Mouse (Mus musculus) hindbrain, embryonic 12.5 days (tissue): ENCODE data around the gene Cst3. TPM values are rescaled to one million over a fixed set of nuclear protein-coding genes. Genes with fewer than 3 reads are reported as not detected.
A peak's percentile ranks its signal among the peaks of the same experiment; 100 is the strongest.

ENCODE experiments used
- ATAC-seq: fragments of 200-750 bp; cut with Nextera tagmentation; 2 replicates; pipeline ENCODE4 v1.8.0; 2017; ENCODE audit warnings: moderate TSS enrichment; ENCODE audit not compliant: low FRiP score
- H3K27ac ChIP-seq: fragments of 300-500 bp; sonication (generic); 2 replicates; pipeline ENCODE4 v1.5.1; 2016; ENCODE audit warnings: mild to moderate bottlenecking
- H3K27me3 ChIP-seq: fragments of 300-500 bp; sonication (generic); 2 replicates; pipeline ENCODE4 v1.6.1; 2016; ENCODE audit warnings: mild to moderate bottlenecking
- H3K36me3 ChIP-seq: fragments of 300-500 bp; sonication (generic); 2 replicates; pipeline ENCODE4 v1.6.1; 2016; ENCODE audit warnings: mild to moderate bottlenecking
- H3K4me1 ChIP-seq: fragments of 300-500 bp; sonication (generic); 2 replicates; pipeline ENCODE4 v1.6.1; 2016
- H3K4me2 ChIP-seq: fragments of 300-500 bp; sonication (generic); replicated peaks from 2 replicates; pipeline ENCODE4 v1.6.1; 2016; ENCODE audit warnings: mild to moderate bottlenecking
- H3K4me3 ChIP-seq: fragments of 300-500 bp; sonication (generic); 2 replicates; pipeline ENCODE4 v1.5.1; 2016; ENCODE audit warnings: mild to moderate bottlenecking
- H3K9ac ChIP-seq: fragments of 300-500 bp; sonication (generic); 2 replicates; pipeline ENCODE4 v1.6.1; 2016; ENCODE audit warnings: mild to moderate bottlenecking, moderate library complexity
- H3K9me3 ChIP-seq: fragments of 300-500 bp; sonication (generic); replicated peaks from 2 replicates; pipeline ENCODE4 v1.6.1; 2016; ENCODE audit warnings: mild to moderate bottlenecking
- WGBS: fragments of 180-500 bp; shearing (Covaris S2); methylation state at CpG from one replicate; pipeline ENCODE4 v1.1.7; 2016; 5-methylcytosine and 5-hydroxymethylcytosine counted together
- polyA plus RNA-seq: library from polyadenylated mRNA; unstranded; fragments of >200 nt; fragmentation: Nextera tagmentation; extraction: Ambion mirVana; gene quantifications from 2 replicates; pipeline ENCODE4 v1.2.1, GENCODE M21; 2016

The Cst3 gene
- polyA plus RNA-seq, result 339 and 373 TPM in 2 replicates

DNA sequence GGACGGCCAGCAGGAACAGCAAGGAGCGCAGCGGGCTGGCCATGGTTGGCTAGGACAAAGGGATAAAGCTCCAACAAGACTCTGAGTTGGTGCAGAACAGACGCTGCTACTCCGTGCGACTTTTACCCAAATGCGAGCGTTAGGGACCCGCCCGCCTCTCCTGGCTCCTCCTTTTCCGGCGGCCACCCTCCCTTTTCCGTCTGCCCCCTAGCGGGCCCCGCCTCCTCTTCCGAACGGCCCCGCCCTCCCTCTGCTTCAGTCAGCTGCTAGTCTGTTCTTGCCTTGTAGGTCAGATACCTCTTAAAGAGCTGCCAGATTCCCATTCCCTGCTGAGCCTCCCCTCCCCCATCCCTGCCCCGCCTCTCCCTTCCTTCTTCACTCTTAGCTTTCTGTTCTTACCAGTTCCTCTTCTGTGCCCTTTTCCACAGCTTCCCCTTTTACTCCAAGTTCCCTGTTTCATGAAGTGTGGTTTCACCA, at the start of gene Cst3:
Cst3 (minus strand) TSS at position 358 of the 477 bp plus-strand sequence.
- Histone ChIP-seq H3K4me2 (peak within 1 kb of the TSS; percentile 68), H3K27me3 (no peaks in the 10 kb centered on the region), H3K4me1 (peaks cover 29% of the 10 kb centered on the region), H3K4me3 (peak within 1 kb of the TSS; percentile 70), H3K36me3 (peaks cover 25% of the 10 kb centered on the region), H3K9me3 (no peaks in the 10 kb centered on the region), H3K9ac (peak within 1 kb of the TSS; percentile 82), H3K27ac (peak within 1 kb of the TSS; percentile 84)
- WGBS, result under 1% methylated on average over 19 of the region's 19 CpGs
- peak; percentile 95 for ATAC-seq

DNA sequence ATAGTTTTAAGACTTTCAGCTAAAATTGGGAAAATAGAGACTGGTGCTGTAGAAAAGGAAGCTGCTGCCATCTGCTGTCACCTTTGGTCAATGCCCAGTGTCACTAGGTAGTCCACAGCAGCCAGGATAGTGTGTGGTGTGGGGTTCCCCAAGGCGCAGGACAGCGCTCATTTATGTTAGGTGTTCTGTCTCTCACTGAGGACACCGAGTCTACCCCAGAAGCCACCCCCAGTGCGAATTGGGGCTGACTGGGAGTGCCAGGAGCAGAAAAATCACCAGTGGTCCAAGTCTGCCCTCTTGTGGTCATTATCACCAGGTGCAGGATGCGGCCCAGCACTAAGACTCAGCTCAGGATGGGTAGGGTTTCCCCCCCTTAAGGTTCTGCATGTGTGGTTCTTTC, 26.8 kb upstream of the Cst3 start:
- no peak overlapping the region for H3K27ac ChIP-seq
- no peak overlapping the region for H3K4me2 ChIP-seq
- no peaks in the 10 kb centered on the region for H3K27me3 ChIP-seq
- no peaks in the 10 kb centered on the region for H3K9me3 ChIP-seq
- no peak overlapping the region for H3K4me3 ChIP-seq
- no peaks in the 10 kb centered on the region for H3K36me3 ChIP-seq
- H3K4me1 ChIP-seq, result no peaks in the 10 kb centered on the region
- peak; percentile 87 for ATAC-seq
- 12% methylated on average over 5 of the region's 5 CpGs for WGBS
- no peak overlapping the region for H3K9ac ChIP-seq

DNA sequence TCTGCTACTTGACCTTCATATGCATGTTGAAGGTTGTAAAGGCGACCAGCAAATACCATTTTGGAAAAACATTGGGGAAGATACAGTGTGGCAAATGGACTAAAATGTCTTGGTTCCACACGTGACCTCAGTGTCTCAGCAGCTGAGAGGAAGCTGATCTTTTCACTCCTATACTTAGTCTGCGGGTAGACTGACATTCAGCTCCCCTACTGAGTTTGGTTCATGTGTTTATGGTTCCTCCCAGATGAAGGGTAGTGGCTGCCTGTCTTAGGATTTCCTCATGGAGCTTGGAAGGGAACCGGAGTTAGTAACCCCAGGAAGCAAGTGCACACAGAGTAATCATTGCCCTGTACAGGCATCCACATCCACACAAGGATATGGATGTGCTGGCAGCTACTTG, 24.8 kb upstream of the Cst3 start:
- H3K36me3 ChIP-seq, result no peaks in the 10 kb centered on the region
- H3K9me3 ChIP-seq, result no peaks in the 10 kb centered on the region
- no peak overlapping the region for H3K9ac ChIP-seq
- H3K27ac ChIP-seq, result no peak overlapping the region
- H3K4me2 ChIP-seq, result no peak overlapping the region
- WGBS, result 61% methylated on average over 4 of the region's 4 CpGs
- H3K4me1 ChIP-seq, result no peaks in the 10 kb centered on the region
- no peak overlapping the region for H3K4me3 ChIP-seq
- H3K27me3 ChIP-seq, result no peaks in the 10 kb centered on the region
- no peak for ATAC-seq

DNA sequence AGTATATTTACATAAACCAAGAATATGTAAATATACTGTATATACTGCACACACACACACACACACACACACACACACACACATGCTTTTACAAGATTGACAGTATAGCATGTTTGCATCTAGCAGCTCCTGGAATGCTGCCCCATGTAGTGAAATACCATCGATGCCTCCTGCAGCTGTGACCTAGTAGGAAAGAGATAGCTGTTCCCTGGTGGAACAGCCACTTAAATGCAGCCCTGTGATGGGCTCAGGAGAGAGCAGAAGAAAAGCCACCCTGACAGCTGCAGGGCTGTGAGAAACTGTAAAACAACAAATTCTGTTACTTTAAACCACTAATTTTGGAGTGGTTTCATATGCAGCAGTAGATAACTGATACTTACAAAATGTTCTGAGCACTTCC, 20.7 kb upstream of the Cst3 start:
- H3K9ac ChIP-seq, result no peak overlapping the region
- H3K27me3 ChIP-seq, result no peaks in the 10 kb centered on the region
- no peaks in the 10 kb centered on the region for H3K4me1 ChIP-seq
- 72% methylated on average over 1 of the region's 1 CpGs for WGBS
- H3K36me3 ChIP-seq, result no peaks in the 10 kb centered on the region
- H3K27ac ChIP-seq, result no peak overlapping the region
- H3K4me3 ChIP-seq, result no peak overlapping the region
- no peaks in the 10 kb centered on the region for H3K9me3 ChIP-seq
- no peak overlapping the region for H3K4me2 ChIP-seq
- ATAC-seq, result no peak

DNA sequence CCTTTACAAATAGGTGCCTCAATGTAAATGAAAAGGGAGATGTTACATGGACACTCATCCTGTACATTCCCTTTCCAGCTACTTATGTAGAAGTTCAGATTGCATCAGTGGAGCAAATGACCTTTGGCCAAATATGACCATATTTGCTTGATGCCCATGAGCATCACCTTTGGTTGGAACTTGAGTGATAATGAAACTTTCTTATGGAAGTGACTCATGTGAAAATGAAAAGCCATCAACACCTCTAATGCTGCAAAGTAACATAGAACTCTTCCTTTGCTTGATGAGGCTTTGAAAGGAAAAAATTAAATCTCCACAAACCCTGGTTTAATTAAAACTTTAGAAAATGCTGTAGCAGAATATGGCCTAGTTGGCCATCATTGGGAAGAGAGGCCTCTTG, 17.6 kb upstream of the Cst3 start:
- Histone ChIP-seq H3K36me3 (no peaks in the 10 kb centered on the region), H3K27me3 (no peaks in the 10 kb centered on the region), H3K9ac (no peak overlapping the region), H3K4me3 (no peak overlapping the region), H3K9me3 (no peaks in the 10 kb centered on the region), H3K27ac (no peak overlapping the region), H3K4me2 (no peak overlapping the region), H3K4me1 (peaks cover 8% of the 10 kb centered on the region; the same call in 1 of the 2 replicates)
- ATAC-seq, result no peak

DNA sequence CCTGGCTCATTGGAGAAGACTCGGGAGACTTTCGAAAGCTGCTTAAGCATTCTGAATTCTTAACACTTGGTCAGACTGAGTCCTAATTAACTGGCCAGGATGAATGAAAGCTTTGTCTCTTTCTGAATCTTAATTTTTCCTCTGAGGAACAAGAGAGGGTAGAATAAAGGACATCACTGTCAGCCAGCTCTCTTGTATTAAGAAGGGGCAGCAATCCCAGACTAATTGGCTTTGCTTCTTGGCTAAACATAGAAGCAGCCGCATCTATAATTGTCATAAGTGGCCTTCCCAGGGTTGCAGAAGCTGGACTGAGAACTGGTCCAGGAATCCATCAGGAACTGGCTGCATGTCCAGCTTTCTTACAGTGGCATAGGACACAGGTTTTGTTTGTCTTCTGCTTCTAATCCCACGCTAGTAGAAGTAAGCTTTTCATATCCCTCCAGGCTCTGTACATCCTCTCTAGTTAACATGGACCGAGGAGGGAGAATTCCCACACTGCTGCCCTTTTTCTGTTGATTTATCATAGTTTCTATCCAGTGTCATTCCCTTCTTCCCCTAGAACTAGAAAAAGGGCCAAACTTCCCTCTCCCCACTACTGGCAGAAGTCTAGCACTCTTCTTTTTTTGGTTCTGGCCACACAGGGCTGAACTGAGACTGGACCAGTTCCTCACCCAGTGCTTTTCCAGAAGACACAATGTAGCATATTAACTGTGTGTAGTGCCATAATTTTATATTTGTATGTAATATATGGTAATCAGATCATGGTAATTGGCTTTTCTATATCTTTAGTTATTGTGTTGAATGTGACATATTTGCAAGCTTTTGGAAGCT, 14.7 kb upstream of the Cst3 start:
- Histone ChIP-seq H3K27me3 (no peaks in the 10 kb centered on the region), H3K36me3 (no peaks in the 10 kb centered on the region), H3K9me3 (no peaks in the 10 kb centered on the region), H3K9ac (no peak overlapping the region), H3K27ac (peak overlapping the region; percentile 85), H3K4me2 (no peak overlapping the region), H3K4me1 (peaks cover 8% of the 10 kb centered on the region; the same call in 1 of the 2 replicates), H3K4me3 (no peak overlapping the region)
- peak; percentile 94 for ATAC-seq
- WGBS, result 36% methylated on average over 5 of the region's 5 CpGs

DNA sequence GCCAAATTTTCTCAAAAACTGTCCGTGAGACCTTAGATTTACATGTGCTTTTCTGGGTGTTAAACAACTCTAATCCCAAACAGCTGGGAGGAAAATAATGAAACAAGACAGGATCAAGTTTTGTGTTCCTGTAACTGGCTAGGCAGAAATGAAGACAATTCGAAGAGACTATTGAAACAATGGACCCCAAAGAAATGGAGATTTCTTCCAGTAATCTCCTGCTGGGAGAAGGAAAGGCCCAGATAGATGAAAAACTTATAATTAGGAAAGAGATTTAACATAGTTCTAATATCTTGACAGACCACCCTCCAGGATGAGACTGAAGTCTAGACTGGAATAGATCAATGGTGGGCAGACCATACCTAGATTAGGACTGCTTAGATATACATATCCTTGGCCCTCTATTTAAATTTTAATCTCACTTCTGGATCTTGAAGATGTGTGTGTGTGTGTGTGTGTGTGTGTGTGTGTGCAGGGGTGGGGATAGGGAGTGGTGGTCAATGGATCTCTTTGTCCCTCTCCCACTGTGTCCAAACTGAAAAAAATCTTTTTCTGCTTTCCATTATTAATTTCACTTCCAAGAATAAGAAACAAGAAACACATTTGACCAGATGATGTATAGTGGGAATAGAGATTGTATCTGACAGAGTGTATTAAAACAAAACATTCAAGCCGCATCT, 14.0 kb upstream of the Cst3 start:
- Histone ChIP-seq H3K4me3 (no peak overlapping the region), H3K36me3 (no peaks in the 10 kb centered on the region), H3K27me3 (no peaks in the 10 kb centered on the region), H3K9me3 (no peaks in the 10 kb centered on the region), H3K9ac (no peak overlapping the region), H3K4me1 (peaks cover 8% of the 10 kb centered on the region; the same call in 1 of the 2 replicates), H3K27ac (peak overlapping the region; percentile 76), H3K4me2 (no peak overlapping the region)
- ATAC-seq, result peak; percentile 80
- 46% methylated on average over 3 of the region's 3 CpGs for WGBS

DNA sequence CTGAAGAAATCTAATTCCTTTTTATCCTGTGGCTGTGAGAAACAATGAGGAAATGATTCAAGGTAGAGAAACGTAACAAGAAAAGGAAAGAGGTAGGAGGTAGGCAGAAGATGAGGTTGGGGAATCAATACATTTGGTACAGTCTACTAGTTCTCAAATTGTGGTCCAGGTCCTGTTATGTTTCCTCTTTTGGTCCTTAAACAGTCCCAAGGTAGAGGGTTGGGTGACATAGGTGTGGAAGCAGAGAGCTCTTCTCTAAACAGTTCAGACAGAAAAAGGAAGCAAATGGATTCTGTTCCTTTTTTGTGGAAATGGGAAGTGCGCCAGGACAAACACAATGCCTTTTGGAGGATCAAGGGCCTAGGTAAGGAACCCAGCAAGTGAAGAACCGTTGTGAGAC, 13.4 kb upstream of the Cst3 start:
- peaks cover 8% of the 10 kb centered on the region; the same call in 1 of the 2 replicates for H3K4me1 ChIP-seq
- H3K4me2 ChIP-seq, result no peak overlapping the region
- H3K27ac ChIP-seq, result peak overlapping the region; percentile 76
- WGBS, result 80% methylated on average over 3 of the region's 3 CpGs
- no peaks in the 10 kb centered on the region for H3K36me3 ChIP-seq
- no peak overlapping the region for H3K4me3 ChIP-seq
- ATAC-seq, result no peak
- no peak overlapping the region for H3K9ac ChIP-seq
- no peaks in the 10 kb centered on the region for H3K27me3 ChIP-seq
- H3K9me3 ChIP-seq, result no peaks in the 10 kb centered on the region

DNA sequence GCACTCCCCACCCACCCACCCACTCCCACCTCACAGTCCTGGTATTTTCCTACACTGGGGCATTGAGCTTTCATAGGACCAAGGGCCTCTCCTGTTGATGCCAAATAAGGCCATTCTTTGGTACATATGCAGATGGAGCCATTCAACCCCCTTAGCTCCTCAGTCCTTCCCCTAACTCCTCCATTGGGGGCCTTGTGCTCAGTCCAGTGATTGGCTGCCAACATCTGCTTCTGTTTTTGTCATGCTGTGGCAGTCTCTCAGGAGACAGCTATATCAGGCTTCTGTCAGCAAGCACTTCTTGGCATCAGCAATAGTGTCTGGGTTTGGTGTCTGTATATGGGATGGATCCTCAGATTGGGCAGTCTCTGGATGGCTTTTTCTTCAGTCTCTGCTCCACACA, 9.2 kb upstream of the Cst3 start:
- H3K4me2 ChIP-seq, result no peak overlapping the region
- no peak overlapping the region for H3K9ac ChIP-seq
- ATAC-seq, result no peak
- H3K27ac ChIP-seq, result no peak overlapping the region
- H3K9me3 ChIP-seq, result no peaks in the 10 kb centered on the region
- no peaks in the 10 kb centered on the region for H3K36me3 ChIP-seq
- peaks cover 3% of the 10 kb centered on the region; the same call in 1 of the 2 replicates for H3K4me1 ChIP-seq
- H3K4me3 ChIP-seq, result no peak overlapping the region
- no peaks in the 10 kb centered on the region for H3K27me3 ChIP-seq

DNA sequence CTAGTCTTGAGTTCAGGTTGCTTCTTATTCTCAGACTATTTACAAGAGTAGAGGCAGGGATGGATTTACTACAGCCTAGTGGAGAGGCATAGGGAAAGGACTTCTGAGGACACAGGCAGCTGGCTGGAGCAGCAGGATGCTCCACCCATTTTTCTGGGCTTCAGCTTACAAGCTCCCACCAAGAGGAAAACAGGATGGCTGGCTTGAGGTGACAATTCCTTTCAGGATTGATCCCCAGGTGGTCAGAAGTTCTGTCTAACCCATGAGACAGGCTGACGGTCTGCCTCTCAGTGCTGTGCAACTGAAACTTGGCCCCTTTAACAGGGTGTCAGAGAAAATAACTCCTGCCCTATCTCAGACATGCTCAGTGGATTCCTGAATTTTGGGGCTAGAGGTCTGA, 3.7 kb upstream of the Cst3 start:
- Histone ChIP-seq H3K4me1 (peaks cover 9% of the 10 kb centered on the region), H3K27me3 (no peaks in the 10 kb centered on the region), H3K4me2 (no peak overlapping the region), H3K9me3 (no peaks in the 10 kb centered on the region), H3K36me3 (no peaks in the 10 kb centered on the region), H3K27ac (no peak overlapping the region), H3K4me3 (no peak overlapping the region), H3K9ac (no peak overlapping the region)
- no peak for ATAC-seq
- 58% methylated on average over 1 of the region's 1 CpGs for WGBS

DNA sequence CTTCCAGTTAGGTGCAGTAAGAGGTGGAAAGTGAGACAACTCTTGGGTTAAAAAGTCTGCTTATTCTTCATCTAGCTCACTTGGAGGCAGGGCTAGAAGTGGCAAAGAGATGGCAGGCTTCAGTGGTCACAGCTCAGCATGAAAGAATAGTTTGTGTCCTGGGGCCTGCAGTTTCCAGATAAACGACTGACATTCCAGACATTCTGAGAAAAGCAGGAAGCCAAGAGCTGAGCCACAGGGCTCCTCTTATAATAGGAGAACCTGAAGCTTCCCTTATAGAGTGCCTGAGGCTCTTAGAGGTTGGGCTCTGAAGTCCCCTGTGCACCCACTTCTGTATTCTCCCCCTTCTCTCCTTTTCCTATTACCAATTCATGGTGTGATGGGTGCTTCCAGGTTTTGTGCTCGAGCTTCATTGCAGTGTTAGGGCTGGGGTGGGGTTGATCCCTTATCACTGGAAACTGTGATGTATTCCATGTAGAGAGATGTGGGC, 3.2 kb upstream of the Cst3 start:
- WGBS, result 29% methylated on average over 2 of the region's 2 CpGs
- Histone ChIP-seq H3K9ac (no peak overlapping the region), H3K36me3 (no peaks in the 10 kb centered on the region), H3K9me3 (no peaks in the 10 kb centered on the region), H3K27me3 (no peaks in the 10 kb centered on the region), H3K4me2 (no peak overlapping the region), H3K27ac (no peak overlapping the region), H3K4me3 (no peak overlapping the region), H3K4me1 (peaks cover 14% of the 10 kb centered on the region)
- no peak for ATAC-seq

DNA sequence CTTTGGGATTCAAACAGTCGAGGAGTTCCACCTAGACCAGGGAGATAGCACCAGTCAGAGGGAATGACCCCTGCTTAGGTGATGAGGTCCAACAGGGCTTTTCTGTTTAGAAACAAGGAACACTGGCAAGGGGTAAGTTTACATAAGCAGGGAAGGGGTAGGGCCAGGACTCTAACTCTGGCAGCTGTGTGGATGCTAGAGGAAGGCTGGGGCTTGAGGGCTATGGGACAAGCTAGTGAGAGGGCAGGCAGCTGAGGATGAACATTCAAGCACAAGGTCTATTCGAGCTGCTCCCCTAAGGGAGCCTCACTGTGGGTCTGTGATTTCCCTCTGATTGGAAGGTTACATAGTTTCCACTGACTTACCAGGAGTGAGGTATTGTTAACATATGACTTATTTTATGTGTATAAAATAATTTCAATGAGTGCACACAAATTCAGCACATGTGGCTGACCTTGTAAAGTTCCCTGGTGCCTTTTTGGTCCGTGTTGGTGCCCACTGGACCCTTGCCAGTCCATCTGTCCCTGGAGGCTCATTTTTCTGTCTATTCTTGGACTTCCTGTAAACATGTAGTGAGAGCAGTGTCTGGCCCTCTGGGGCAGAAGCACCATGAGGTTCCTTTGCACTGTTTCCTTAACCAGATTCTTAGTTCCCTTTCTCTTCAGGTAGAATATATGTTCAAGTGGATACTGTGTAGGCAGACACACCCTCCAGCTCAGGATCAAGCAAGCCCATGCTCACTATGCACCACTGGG, 1.7 kb upstream of the Cst3 start:
- WGBS, result 51% methylated on average over 3 of the region's 3 CpGs
- H3K36me3 ChIP-seq, result peaks cover 8% of the 10 kb centered on the region
- no peak overlapping the region for H3K4me3 ChIP-seq
- no peak overlapping the region for H3K4me2 ChIP-seq
- H3K27me3 ChIP-seq, result no peaks in the 10 kb centered on the region
- H3K4me1 ChIP-seq, result peaks cover 29% of the 10 kb centered on the region
- H3K27ac ChIP-seq, result no peak overlapping the region
- H3K9me3 ChIP-seq, result no peaks in the 10 kb centered on the region
- H3K9ac ChIP-seq, result no peak overlapping the region
- no peak for ATAC-seq
